Mouse (Mus musculus) forebrain, embryonic 12.5 days (tissue): ENCODE data around the gene Gprasp1. TPM values are rescaled to one million over a fixed set of nuclear protein-coding genes. Genes with fewer than 3 reads are reported as not detected.
"Not testable (repeated sequence)": the region's sequence is repeated elsewhere in the genome, so short reads cannot be mapped to it uniquely, and the experiment has no call there.

Experiments used
- ATAC-seq: fragments of 200-750 bp; cut with Nextera tagmentation; 2 replicates; pipeline ENCODE4 v1.8.0; 2017; ENCODE audit warnings: moderate TSS enrichment; ENCODE audit not compliant: low FRiP score
- H3K27ac ChIP-seq: fragments of 300-500 bp; sonication (generic); 2 replicates; pipeline ENCODE4 v1.5.1; 2016; ENCODE audit warnings: mild to moderate bottlenecking
- H3K27me3 ChIP-seq: fragments of 300-500 bp; sonication (generic); 2 replicates; pipeline ENCODE4 v1.6.1; 2016; ENCODE audit warnings: mild to moderate bottlenecking
- H3K36me3 ChIP-seq: fragments of 300-500 bp; sonication (generic); replicated peaks from 2 replicates; pipeline ENCODE4 v1.6.1; 2016; ENCODE audit warnings: mild to moderate bottlenecking
- H3K4me1 ChIP-seq: fragments of 300-500 bp; sonication (generic); 2 replicates; pipeline ENCODE4 v1.6.1; 2016
- H3K4me2 ChIP-seq: fragments of 300-500 bp; sonication (generic); 2 replicates; pipeline ENCODE4 v1.6.1; 2016; ENCODE audit warnings: mild to moderate bottlenecking, moderate library complexity
- H3K4me3 ChIP-seq: fragments of 300-500 bp; sonication (generic); replicated peaks from 2 replicates; pipeline ENCODE4 v1.5.1; 2016; ENCODE audit warnings: mild to moderate bottlenecking
- H3K9ac ChIP-seq: fragments of 300-500 bp; sonication (generic); 2 replicates; pipeline ENCODE4 v1.6.1; 2016; ENCODE audit warnings: mild to moderate bottlenecking
- H3K9me3 ChIP-seq: fragments of 300-500 bp; sonication (generic); 2 replicates; pipeline ENCODE4 v1.6.1; 2016
- WGBS: fragments of 180-500 bp; shearing (Covaris S2); methylation state at CpG from one replicate; pipeline ENCODE4 v1.1.7; 2016; 5-methylcytosine and 5-hydroxymethylcytosine counted together
- microRNA counts: library from miRNA; unstranded; fragments of <30 nt; microRNA quantifications from one replicate; lab custom pipeline; 2017
- microRNA-seq: library from miRNA; unstranded; fragments of <30 nt; microRNA quantifications from one replicate; pipeline ENCODE4, GENCODE M21; 2017
- polyA plus RNA-seq: library from polyadenylated mRNA; unstranded; fragments of >200 nt; fragmentation: Nextera tagmentation; extraction: Ambion mirVana; gene quantifications from 2 replicates; pipeline ENCODE4 v1.2.1, GENCODE M21; 2016

Gene Gprasp1
- polyA plus RNA-seq, 1 experiment from 2014 or later = 109 TPM

DNA sequence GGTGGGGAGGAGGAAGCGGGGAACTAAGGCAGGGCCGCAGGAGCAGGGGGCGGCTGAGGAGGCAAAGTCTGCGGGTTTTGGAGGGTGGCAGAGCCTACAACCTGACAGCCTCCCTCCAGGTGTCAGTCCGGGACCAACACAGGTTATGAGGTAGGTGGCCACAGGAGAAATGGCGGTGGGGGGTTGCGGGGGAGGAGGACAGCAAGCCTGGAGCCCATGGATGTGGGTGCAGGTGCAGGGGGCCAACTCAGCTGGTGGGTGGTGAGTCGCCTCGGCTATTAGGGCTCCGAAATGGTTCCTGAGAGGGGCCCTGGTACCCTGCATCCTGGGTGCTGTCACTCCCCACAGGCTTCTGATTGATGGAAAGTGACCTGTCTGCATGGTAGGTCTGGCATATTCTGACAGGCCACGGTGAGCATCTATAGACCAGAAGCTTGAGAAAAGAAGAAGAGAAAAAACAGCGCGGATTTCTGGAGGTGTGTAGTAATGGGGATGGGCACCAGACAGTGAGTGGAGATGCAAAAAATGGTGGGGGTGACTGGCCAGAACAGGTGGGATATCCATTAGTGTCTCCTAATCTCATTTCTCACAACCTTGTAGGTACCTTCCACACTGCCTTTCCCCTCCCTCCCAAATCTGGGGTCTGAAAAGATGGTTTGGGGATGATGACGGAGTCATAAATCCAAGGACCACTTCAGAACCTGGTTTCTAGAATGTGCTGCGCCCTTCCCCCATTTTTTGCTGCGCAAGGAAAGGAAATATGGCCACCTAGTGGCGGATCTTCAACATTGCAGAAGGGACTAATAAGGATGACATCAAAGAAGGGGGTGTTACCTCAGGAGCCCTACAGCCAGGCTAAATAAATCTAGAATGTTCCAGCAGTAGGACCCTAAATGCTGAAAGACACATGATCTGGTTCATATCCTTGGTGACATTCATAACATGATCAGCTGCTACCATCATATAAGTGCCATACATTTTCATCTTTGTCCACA is 97.2 kb downstream of the Gprasp1 start:
- 21% methylated on average over 17 of the region's 17 CpGs for WGBS
- peak; percentile 33 for ATAC-seq
- Histone ChIP-seq H3K9ac (peak overlapping the region; percentile 55), H3K4me2 (peak overlapping the region; percentile 75), H3K4me3 (peak overlapping the region; percentile 50)
- not testable (repeated sequence) for H3K4me1 ChIP-seq, H3K27me3 ChIP-seq, H3K27ac ChIP-seq, H3K36me3 ChIP-seq, H3K9me3 ChIP-seq

MicroRNA genes within 50 kb of the gene (microRNA counts, 519-probe panel; counts per million panel counts)
- microRNA mmu-miR-1970 (lab: Ali Mortazavi, UCI) = not detected

Small RNA genes within 50 kb of the gene (microRNA-seq; reads per million reads assigned to microRNA genes)
- gene Mir1970 (not detected), gene Mir7646 (not detected)

Other genes starting within 250 kb of the Gprasp1 start
- gene AV320801, start 248.1 kb upstream of the Gprasp1 start, polyA plus RNA-seq = not detected in 2 replicates
- not detected in 2 replicates for gene Nxf7, start 144.0 kb upstream of the Gprasp1 start, polyA plus RNA-seq
- gene Prame, start 115.0 kb upstream of the Gprasp1 start, polyA plus RNA-seq = not detected in 2 replicates
- gene Tcp11x2, start 48.9 kb upstream of the Gprasp1 start, polyA plus RNA-seq = not detected in 2 replicates
- not detected in 2 replicates for gene Tmsb15a, start 17.5 kb upstream of the Gprasp1 start, polyA plus RNA-seq
- gene Armcx5, start within 50 bp of the Gprasp1 start, polyA plus RNA-seq = 11.8 and 12.9 TPM in 2 replicates
- 90.2 and 92.3 TPM in 2 replicates for gene Bhlhb9, start 54.9 kb downstream of the Gprasp1 start, polyA plus RNA-seq
- gene Gprasp2, start 96.3 kb downstream of the Gprasp1 start, polyA plus RNA-seq = 79.9 and 84.6 TPM in 2 replicates